Mouse (Mus musculus) stomach, embryonic 16.5 days (tissue): ENCODE measurements around the gene Rcsd1. TPM values are rescaled to one million over a fixed set of nuclear protein-coding genes. Genes with fewer than 3 reads are reported as not detected.
"Not testable (repeated sequence)": the region's sequence is repeated elsewhere in the genome, so short reads cannot be mapped to it uniquely, and the experiment has no call there.

ENCODE experiments used
- ATAC-seq: fragments of 200-750 bp; cut with Nextera tagmentation; 2 replicates; pipeline ENCODE4 v1.8.0; 2017; ENCODE audit warnings: moderate number of reproducible peaks, moderate TSS enrichment; ENCODE audit not compliant: insufficient read depth, low FRiP score
- H3K27ac ChIP-seq: fragments of 300-500 bp; sonication (generic); 2 replicates; pipeline ENCODE4 v1.5.1; 2014; ENCODE audit warnings: low read length
- H3K27me3 ChIP-seq: fragments of 300-500 bp; sonication (generic); 2 replicates; pipeline ENCODE4 v1.6.1; 2014; ENCODE audit warnings: low read length, control low read depth, mixed read lengths; ENCODE audit not compliant: control insufficient read depth, insufficient read depth
- H3K36me3 ChIP-seq: fragments of 300-500 bp; sonication (generic); 2 replicates; pipeline ENCODE4 v1.6.1; 2014; ENCODE audit warnings: low read length; ENCODE audit not compliant: control insufficient read depth, insufficient read depth
- H3K4me1 ChIP-seq: fragments of 300-500 bp; sonication (generic); 2 replicates; pipeline ENCODE4 v1.6.1; 2014; ENCODE audit warnings: low read length, control low read depth, mixed read lengths; ENCODE audit not compliant: control insufficient read depth, insufficient read depth
- H3K4me2 ChIP-seq: fragments of 300-500 bp; sonication (generic); 2 replicates; pipeline ENCODE4 v1.6.1; 2014; ENCODE audit warnings: low read depth, low read length, mixed read lengths
- H3K4me3 ChIP-seq: fragments of 300-500 bp; sonication (generic); replicated peaks from 2 replicates; pipeline ENCODE4 v1.5.1; 2014; ENCODE audit warnings: mild to moderate bottlenecking, low read length
- H3K9ac ChIP-seq: fragments of 300-500 bp; sonication (generic); 2 replicates; pipeline ENCODE4 v1.6.1; 2014; ENCODE audit warnings: low read length
- H3K9me3 ChIP-seq: fragments of 300-500 bp; sonication (generic); replicated peaks from 2 replicates; pipeline ENCODE4 v1.6.1; 2016; ENCODE audit warnings: low read length, control low read depth; ENCODE audit not compliant: control insufficient read depth
- WGBS: fragments of 180-500 bp; shearing (Covaris S2); extraction: QIAGEN DNeasy Blood & Tissue Kit; methylation state at CpG from one replicate; pipeline ENCODE4 v1.1.7; 2014; 5-methylcytosine and 5-hydroxymethylcytosine counted together
- polyA plus RNA-seq: library from polyadenylated mRNA; unstranded; fragments of >200 nt; fragmentation: Nextera tagmentation; extraction: Ambion mirVana; gene quantifications from 2 replicates; pipeline ENCODE4 v1.2.1, GENCODE M21; 2015

The Rcsd1 gene
- polyA plus RNA-seq, 1 experiment from 2014 or later: 44.4 TPM

DNA sequence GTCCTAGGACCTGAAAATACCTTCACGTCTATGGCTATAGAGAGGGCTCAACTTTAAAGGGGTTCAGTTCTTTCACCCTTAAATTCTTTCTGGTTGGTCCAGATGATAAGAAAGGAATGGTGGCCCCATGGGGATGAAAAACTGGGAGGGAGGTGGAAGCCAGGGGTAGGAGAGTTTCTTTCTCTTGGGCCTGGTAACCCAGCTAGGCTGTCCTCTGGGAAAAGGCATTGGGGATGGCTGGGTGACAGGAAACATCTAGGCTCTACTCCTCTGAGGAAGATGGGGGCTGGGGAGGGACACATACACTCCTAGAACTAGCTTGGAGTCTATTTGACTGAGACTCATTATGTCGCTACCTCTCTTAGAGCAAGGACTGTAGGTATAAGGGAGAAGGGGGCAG lies 21.7 kb downstream of the Rcsd1 start:
- Histone ChIP-seq H3K9ac (no peak overlapping the region), H3K9me3 (no peaks in the 10 kb centered on the region), H3K36me3 (no peaks in the 10 kb centered on the region), H3K4me1 (peaks cover 40% of the 10 kb centered on the region), H3K4me2 (no peak overlapping the region), H3K27me3 (no peaks in the 10 kb centered on the region), H3K27ac (no peak overlapping the region), H3K4me3 (no peak overlapping the region)
- no peak for ATAC-seq
- 88% methylated on average over 2 of the region's 2 CpGs for WGBS

DNA sequence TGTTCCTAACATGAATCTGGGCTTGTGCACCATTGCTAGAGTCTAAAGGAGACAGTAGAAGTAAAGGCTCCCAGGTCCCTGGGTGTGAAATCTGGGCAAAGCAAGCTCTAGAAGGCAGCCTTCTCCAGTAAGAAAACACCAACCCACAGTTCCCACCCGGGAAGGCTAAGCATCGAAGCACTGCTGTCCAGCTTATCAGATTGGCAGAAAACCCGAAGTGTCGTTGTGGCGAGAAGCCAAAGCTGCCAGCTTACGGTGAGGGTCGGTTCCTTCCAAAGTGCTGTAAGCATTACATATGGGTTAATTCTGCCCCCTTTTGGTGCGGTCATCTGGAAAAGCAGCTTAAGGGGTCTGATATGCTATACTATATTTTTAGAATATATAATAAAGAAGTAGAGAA lies 22.6 kb downstream of the Rcsd1 start:
- WGBS: 42% methylated on average over 8 of the region's 8 CpGs
- no peak overlapping the region for H3K4me3 ChIP-seq
- ATAC-seq: no peak
- no peak overlapping the region for H3K27ac ChIP-seq
- H3K27me3 ChIP-seq: no peaks in the 10 kb centered on the region
- no peak overlapping the region for H3K9ac ChIP-seq
- no peaks in the 10 kb centered on the region for H3K9me3 ChIP-seq
- H3K36me3 ChIP-seq: no peaks in the 10 kb centered on the region
- H3K4me1 ChIP-seq: peaks cover 34% of the 10 kb centered on the region
- H3K4me2 ChIP-seq: no peak overlapping the region

DNA sequence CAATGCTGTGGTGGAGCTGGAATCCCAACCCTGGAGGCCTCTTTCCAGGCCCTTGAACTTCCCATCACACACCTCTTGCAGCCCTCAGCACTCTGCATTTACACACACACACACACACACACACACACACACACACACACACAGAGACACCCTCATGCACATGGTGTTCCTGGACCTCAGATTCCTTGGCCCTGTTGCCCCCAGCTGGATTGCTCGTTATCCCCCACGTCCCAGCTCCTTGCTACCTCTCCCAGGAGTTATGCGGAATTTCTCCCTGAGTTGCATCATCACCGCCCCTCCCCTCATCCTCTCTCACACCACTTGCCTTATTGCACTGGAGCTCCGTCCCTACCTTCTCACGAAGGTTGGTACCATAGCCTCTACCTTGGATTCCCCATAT lies 23.2 kb downstream of the Rcsd1 start:
- H3K27me3 ChIP-seq: no peaks in the 10 kb centered on the region
- WGBS: 66% methylated on average over 6 of the region's 6 CpGs
- no peak for ATAC-seq
- H3K4me2 ChIP-seq: no peak overlapping the region
- H3K9me3 ChIP-seq: no peaks in the 10 kb centered on the region
- no peak overlapping the region for H3K4me3 ChIP-seq
- H3K4me1 ChIP-seq: peaks cover 31% of the 10 kb centered on the region
- no peak overlapping the region for H3K27ac ChIP-seq
- no peaks in the 10 kb centered on the region for H3K36me3 ChIP-seq
- no peak overlapping the region for H3K9ac ChIP-seq

DNA sequence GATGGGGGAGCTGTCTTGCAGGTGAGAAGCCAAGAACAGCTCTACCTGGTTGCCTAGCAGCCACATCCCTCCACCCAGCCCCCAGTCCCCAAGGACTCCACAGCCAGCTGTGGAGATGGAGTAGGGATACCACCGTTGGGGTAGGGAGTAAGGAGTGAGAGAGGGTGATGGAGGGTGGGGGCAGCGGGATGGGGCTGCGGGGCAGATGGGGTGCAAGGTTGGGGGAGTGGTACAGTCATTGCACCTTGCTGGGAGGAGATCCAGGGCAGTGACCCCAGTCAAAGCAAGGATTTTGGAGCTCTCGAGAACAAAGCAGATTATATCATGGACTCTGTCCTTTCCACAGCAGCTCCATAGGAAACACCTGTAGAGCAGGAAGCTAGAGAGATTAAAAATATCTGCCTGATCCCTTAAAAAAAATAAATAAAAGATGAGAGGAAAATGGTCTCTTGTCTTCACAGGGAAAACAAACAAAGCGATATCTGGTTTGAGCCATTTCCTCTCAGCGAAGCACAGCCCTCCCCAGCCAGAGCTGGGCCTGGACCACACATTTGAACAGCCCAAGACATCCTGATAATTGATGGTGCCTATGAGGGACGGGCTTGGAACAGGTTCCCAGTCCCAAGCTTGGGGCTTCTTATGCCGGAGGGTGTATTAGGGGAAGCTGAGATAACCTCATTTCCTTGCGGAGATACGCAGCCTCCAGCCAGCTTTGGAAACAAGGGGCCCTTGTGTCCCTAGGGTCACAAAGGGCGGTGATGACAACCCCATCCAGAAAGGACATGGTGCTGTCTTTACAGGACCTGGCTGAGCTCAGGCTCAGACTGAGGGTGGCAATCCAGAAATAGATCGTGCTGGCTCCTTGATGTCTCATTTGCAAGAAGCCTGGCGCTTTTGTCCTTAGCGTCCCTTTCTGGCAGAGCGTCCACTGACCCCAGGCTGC lies 25.0 kb downstream of the Rcsd1 start:
- Histone ChIP-seq H3K27me3 (no peaks in the 10 kb centered on the region), H3K9ac (no peak overlapping the region)

DNA sequence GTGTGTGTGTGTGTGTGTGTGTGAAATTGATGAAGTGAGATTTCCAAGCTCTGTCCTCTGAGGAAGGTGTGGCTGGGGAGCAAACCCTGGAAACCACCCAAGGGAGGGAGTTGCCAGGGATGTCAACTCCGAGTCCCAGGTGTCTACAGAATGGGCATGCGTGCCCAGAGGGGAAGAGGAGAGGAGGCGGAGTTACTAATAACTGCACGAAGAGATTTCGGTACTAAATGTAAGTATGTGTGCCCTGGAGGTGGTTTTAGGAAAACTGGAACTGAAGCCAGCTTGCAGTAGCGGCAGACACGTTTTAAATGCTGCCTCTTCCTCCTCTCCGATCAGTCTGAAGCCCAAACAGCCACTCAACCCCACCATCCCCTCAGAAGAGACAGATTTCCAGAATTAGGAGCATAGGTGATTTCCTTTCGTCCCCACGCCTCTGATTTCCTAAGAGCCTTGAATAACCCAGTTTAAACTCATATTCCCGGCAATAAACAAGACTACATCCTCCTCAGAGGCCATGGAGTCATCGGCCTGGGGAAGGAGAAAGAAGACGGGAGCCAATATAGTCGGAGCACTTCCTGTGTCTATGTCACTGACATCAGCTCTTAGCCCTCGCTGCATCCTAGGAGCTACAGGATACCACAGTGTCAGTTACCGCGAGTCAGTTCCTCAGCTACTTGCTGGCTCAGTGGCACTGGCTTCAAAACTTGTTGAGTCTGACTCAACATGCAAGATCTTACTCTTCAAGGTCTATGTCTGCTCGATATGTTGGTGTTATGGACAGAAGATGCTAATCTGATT lies 27.3 kb downstream of the Rcsd1 start:
- H3K4me2 ChIP-seq: no peak overlapping the region
- no peak overlapping the region for H3K9ac ChIP-seq
- WGBS: 69% methylated on average over 18 of the region's 18 CpGs
- H3K9me3 ChIP-seq: no peaks in the 10 kb centered on the region
- H3K27ac ChIP-seq: no peak overlapping the region
- H3K4me1 ChIP-seq: peaks cover 21% of the 10 kb centered on the region
- no peaks in the 10 kb centered on the region for H3K36me3 ChIP-seq
- H3K27me3 ChIP-seq: no peaks in the 10 kb centered on the region
- ATAC-seq: no peak
- no peak overlapping the region for H3K4me3 ChIP-seq

More for the DNA sequence above, 25.0 kb downstream of the Rcsd1 start:
- no peak overlapping the region for H3K4me2 ChIP-seq
- no peak overlapping the region for H3K4me3 ChIP-seq
- H3K27ac ChIP-seq: no peak overlapping the region
- no peaks in the 10 kb centered on the region for H3K9me3 ChIP-seq
- 60% methylated on average over 15 of the region's 15 CpGs for WGBS
- no peak for ATAC-seq
- peaks cover 28% of the 10 kb centered on the region for H3K4me1 ChIP-seq
- no peaks in the 10 kb centered on the region for H3K36me3 ChIP-seq

DNA sequence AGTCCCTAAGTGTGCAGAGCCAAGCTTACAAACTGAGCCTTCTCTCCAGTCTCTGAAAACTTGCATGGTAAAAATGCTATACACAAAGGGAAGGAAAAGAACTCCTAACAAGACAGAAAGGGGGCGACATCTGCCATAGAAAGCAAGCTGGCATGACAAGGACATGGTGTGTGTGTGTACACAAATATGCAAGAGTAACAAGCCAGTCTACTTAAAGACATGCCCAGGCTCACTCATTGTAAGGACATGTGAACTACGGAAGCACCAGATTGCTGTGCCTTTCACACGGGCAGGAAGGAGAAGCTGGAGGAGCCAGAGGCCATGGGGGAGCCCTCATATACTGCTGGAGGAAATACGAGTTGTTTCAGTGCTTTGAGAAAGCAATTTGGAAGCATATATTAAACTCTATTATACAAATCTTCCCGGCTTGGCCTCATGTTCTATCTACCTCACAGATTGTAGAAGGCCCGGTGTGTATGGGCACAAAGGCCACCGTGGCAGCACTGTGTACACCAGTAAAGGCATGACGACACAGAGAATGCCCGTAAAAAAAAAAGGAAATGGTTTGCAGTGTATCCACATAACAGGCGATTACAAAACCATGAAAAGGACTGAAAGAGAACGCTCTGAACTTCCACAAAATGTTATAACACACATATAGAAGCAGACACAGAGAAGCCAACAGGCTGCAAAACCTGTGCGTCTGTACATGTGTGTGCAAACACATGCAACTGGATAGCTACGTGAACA lies 28.3 kb downstream of the Rcsd1 start:
- WGBS: 71% methylated on average over 13 of the region's 13 CpGs
- Histone ChIP-seq H3K27me3 (no peaks in the 10 kb centered on the region), H3K9ac (no peak overlapping the region), H3K4me2 (no peak overlapping the region), H3K27ac (no peak overlapping the region), H3K36me3 (no peaks in the 10 kb centered on the region), H3K4me3 (no peak overlapping the region), H3K9me3 (no peaks in the 10 kb centered on the region), H3K4me1 (peaks cover 13% of the 10 kb centered on the region)
- ATAC-seq: no peak

DNA sequence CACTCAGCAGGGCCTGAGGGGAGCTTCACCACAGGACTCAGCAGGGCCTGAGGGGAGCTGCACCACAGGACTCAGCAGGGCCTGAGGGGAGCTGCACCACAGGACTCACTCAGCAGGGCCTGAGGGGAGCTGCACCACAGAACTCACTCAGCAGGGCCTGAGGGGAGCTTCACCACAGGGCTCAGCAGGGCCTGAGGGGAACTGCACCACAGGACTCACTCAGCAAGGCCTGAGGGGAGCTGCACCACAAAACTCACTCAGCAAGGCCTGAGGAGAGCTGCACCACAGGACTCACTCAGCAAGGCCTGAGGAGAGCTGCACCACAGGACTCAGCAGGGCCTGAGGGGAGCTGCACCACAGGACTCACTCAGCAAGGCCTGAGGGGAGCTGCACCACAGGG lies 29.5 kb downstream of the Rcsd1 start:
- not testable (repeated sequence) for H3K9me3 ChIP-seq, H3K27ac ChIP-seq, H3K27me3 ChIP-seq, H3K9ac ChIP-seq, ATAC-seq, H3K4me2 ChIP-seq, H3K36me3 ChIP-seq, H3K4me3 ChIP-seq
- H3K4me1 ChIP-seq: peaks cover 13% of the 10 kb centered on the region

DNA sequence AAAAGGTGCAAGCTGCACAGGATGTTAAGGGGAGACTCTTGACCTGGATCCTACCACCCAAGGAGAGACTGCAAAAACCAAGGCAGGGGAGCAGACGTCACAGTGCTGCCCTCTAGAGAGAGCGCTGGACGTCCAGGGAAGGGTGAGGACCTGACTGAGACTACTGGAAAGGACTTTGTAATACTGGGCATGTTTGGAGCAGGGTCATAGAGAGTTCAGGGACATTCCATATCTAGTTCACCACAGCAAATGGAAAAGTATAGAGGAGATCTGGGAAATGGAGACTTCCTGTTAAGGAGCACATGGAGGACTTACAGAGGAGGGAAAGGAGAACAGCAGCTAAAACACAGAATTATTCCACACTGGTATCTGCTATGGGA lies 29.9 kb downstream of the Rcsd1 start:
- no peaks in the 10 kb centered on the region for H3K9me3 ChIP-seq
- no peaks in the 10 kb centered on the region for H3K27me3 ChIP-seq
- H3K27ac ChIP-seq: no peak overlapping the region
- peaks cover 8% of the 10 kb centered on the region for H3K4me1 ChIP-seq
- 49% methylated on average over 3 of the region's 3 CpGs for WGBS
- H3K9ac ChIP-seq: no peak overlapping the region
- no peak overlapping the region for H3K4me2 ChIP-seq
- no peaks in the 10 kb centered on the region for H3K36me3 ChIP-seq
- H3K4me3 ChIP-seq: no peak overlapping the region
- no peak for ATAC-seq
